Mouse (Mus musculus): ENCODE data around the gene Egfl8.

The Egfl8 gene

DNA sequence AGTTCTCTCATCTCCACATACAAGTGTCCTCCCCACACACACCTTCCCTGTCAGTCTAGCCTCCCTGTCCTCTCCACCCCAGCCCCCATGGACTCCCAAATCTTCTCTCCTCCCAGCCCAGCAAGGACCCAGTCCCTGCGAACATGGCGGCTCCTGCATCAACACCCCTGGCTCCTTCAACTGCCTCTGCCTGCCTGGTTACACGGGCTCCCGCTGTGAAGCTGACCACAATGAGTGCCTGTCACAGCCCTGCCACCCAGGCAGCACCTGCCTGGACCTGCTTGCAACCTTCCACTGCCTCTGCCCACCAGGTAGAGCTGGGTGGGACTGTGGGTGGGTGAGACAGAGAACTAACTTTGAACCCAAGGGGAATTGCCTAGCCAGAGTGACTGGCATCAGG lies 45.9 kb downstream of the Egfl8 start:
- no peak for DNase-seq

DNA sequence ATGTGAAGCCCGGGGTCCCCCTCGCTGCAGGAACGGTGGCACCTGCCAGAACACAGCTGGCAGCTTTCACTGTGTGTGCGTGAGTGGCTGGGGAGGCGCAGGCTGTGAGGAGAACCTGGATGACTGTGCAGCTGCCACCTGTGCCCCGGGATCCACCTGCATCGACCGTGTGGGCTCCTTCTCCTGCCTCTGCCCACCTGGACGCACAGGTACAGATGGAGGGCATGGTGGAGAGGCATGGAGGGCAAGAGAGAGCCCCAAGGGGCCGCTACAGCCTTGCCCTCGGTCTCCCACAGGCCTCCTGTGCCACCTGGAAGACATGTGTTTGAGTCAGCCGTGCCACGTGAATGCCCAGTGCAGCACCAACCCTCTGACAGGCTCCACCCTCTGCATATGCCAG lies 47.4 kb downstream of the Egfl8 start:
- DNase-seq, result no peak

DNA sequence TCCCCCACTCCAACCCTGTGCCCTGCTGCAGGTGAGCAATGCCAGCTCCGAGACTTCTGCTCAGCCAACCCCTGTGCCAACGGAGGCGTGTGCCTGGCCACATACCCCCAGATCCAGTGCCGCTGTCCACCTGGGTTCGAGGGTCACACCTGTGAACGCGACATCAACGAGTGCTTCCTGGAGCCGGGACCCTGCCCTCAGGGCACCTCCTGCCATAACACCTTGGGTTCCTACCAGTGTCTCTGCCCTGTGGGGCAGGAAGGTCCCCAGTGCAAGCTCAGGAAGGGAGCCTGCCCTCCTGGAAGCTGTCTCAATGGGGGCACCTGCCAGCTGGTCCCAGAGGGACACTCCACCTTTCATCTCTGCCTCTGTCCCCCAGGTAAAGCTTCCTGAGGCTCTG lies 48.5 kb downstream of the Egfl8 start:
- DNase-seq, result no peak

DNA sequence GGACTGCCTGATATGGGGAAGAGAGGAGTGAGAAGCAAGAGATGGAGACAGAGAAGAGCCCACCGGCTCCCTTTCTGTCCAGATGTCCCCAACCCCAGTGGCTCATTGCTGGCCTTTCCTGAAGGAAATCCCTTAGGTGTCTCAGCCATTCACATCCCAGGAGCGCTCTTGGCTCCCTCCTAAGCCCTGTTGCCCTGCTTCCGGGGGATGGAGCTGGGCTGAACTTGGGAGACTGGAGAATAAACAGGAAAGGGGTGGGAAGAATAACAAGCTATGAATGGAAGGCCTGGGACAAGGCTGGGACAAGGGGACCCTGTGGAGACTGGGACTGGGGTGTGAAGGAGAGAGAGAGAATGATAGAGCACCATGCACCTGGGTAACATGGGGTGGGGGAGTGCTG lies 51.0 kb downstream of the Egfl8 start:
- no peak for DNase-seq

DNA sequence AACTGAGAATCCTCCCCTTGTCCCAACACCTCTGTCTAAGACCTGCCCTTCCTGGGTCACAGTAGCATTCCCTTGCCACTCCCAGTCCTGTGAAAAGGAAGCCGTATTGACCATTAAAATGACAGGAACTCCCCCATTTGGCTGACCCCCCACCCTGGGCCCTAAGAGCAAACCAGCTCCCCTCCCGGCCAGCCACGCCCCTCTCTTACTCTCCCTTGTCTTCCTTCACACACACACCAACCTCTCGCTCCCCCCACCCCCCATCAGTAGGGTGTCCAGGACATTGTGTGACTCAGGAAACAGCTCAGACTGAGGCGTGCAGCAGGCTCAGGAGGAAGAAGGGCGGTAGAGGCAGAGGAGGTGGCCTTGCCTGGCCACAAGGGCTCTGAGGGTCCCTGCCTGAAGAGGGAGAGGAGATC lies 51.8 kb downstream of the Egfl8 start, which contains the start of gene Notch4:
Gene Notch4 (plus strand): TSS at position 266 of the 419 bp plus-strand sequence.
- no peak for DNase-seq

DNA sequence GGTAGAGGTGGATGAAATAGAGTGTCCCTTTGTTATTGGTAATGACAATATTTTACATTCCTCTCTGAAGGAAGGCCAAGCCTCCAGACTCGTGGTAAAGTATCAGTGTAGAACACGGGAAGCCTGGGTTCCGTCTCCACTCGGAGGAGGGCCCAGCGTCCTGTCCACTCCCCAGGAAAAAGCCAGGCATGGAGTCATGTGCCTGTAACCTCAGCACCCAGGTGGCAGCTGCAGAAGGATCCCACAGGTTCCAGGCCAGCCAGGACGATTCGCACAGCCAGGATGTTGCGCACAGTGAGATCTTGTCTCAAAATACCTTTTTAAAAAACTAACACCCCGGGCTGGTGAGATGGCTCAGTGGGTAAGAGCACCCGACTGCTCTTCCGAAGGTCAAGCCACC lies 52.4 kb downstream of the Egfl8 start:
- DNase-seq, result no peak
